Mouse (Mus musculus): ENCODE data around the gene Galntl6. TPM values are rescaled to one million over a fixed set of nuclear protein-coding genes. Genes with fewer than 3 reads are reported as not detected.

Gene Galntl6
- polyA plus RNA-seq (2012; rRNA removed), result not detected in 2 replicates

DNA sequence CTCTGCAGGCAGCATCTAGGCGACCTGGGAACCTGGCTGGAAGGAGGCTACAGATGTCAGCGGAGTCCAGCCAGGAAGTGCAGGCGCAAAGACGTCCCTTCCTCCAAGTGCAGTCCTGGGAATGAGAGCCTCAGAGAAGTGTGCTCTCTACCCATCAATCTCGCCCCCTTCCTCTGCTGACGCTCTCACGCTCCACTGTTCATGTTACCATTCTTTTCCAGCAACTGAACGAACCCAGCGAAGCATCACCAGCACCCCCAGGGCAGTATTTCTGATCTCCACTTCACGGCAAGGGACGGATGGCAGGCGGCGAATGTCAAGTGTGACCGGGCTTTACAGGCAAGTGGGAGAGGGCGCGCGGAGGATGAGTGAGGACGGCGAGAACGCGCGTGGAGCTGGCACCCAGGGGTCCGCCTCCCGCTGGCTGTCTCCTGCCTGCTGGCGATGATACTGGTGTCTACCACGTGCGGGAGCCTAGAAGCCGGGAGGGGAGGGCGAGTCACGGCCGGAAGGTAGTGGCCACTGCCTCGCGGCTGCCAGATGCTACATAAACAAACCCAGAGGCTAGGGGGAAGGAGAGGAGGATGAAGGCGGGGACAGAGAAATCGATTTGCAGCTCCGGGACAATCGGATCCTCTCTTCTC, at the start of gene Galntl6:
TSS of gene Galntl6 (minus strand) at position 445 of the 644 bp plus-strand sequence.
- Histone ChIP-seq H3K27me3 (ENCODE audit: control insufficient read depth, insufficient read depth, low read length) (no peaks in the 10 kb centered on the region; the same call in 1 of the 2 replicates), H3K27ac (ENCODE audit: insufficient read depth, low read length) (no peak within 1 kb of the TSS), H3K4me1 (ENCODE audit: control insufficient read depth, insufficient read depth, insufficient read length) (no peaks in the 10 kb centered on the region), H3K4me3 (ENCODE audit: extremely low read depth, insufficient read depth, insufficient read length) (no peak within 1 kb of the TSS), H3K36me3 (ENCODE audit: control insufficient read depth, insufficient read depth, low read length) (no peaks in the 10 kb centered on the region)
- 6% methylated on average over 37 of the region's 37 CpGs for WGBS
- DNase-seq (ENCODE audit: low read depth in 1 of 2, low spot score in 2 of 2), result no peak
- no peak for TF ChIP-seq CTCF (IDR thresholded peaks at IDR 0.05; ENCODE audit: extremely low read depth, insufficient read depth, insufficient read length, insufficient replicate concordance)
- TF ChIP-seq POLR2A (IDR thresholded peaks at IDR 0.05; ENCODE audit: low read depth, low read length), result no peak

DNA sequence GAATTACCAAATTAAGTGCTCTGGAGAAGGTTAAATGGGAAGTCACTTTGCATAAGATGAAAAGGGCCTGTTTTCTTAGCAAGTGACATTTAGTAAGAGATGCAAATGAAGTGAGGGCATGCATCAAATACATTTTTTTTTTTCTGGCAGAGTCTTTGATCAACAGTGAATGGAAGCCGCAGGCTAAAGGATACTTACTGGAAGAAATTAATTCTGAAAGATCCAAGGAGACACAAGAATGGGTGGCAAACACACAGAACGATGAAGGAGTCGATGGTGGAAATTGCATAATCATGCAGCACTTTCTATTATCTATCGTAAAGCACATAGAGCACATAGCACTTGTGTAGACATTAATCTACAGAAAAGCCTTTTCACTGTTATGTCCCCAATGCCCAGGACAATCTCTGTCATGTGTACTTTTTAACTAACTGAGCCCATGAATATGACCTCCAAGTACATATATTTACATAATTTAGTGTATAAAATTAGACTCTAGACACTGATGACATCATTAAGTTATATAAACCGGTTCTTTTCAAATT, 44.8 kb upstream of the Galntl6 start:
- H3K4me1 ChIP-seq (ENCODE audit: control insufficient read depth, insufficient read depth, insufficient read length), result no peaks in the 10 kb centered on the region
- WGBS, result 83% methylated on average over 5 of the region's 5 CpGs
- H3K27me3 ChIP-seq (ENCODE audit: control insufficient read depth, insufficient read depth, low read length), result no peaks in the 10 kb centered on the region
- H3K4me3 ChIP-seq (ENCODE audit: extremely low read depth, insufficient read depth, insufficient read length), result no peak overlapping the region
- no peaks in the 10 kb centered on the region for H3K36me3 ChIP-seq (ENCODE audit: control insufficient read depth, insufficient read depth, low read length)
- DNase-seq (ENCODE audit: low read depth in 1 of 2, low spot score in 2 of 2), result no peak
- no peak for TF ChIP-seq CTCF (IDR thresholded peaks at IDR 0.05; ENCODE audit: extremely low read depth, insufficient read depth, insufficient read length, insufficient replicate concordance)
- no peak for TF ChIP-seq POLR2A (IDR thresholded peaks at IDR 0.05; ENCODE audit: low read depth, low read length)
- no peak overlapping the region for H3K27ac ChIP-seq (ENCODE audit: insufficient read depth, low read length)

DNA sequence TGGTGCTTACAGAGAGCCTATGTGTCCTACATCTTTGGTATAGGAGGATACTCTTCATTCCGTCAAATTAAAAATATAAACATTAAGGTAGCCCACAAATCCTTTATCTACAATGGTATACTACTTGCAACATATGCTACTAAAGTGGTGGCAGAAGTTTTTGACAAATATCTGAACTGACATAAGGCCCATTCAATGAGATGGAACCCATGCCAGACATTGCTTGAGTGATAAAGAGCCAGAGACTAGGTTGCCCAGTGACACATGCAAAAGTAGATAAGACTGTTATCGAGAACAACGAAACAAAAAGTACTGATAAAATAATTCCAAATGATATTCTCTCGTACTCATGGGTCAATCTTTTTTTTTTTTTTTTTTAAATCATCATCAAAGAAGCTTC, 31.3 kb upstream of the Galntl6 start:
- TF ChIP-seq CTCF (IDR thresholded peaks at IDR 0.05; ENCODE audit: extremely low read depth, insufficient read depth, insufficient read length, insufficient replicate concordance), result no peak
- TF ChIP-seq POLR2A (IDR thresholded peaks at IDR 0.05; ENCODE audit: low read depth, low read length), result no peak
- Histone ChIP-seq H3K27ac (ENCODE audit: insufficient read depth, low read length) (no peak overlapping the region), H3K4me1 (ENCODE audit: control insufficient read depth, insufficient read depth, insufficient read length) (no peaks in the 10 kb centered on the region), H3K36me3 (ENCODE audit: control insufficient read depth, insufficient read depth, low read length) (no peaks in the 10 kb centered on the region), H3K27me3 (ENCODE audit: control insufficient read depth, insufficient read depth, low read length) (no peaks in the 10 kb centered on the region), H3K4me3 (ENCODE audit: extremely low read depth, insufficient read depth, insufficient read length) (no peak overlapping the region)
- DNase-seq (ENCODE audit: low read depth in 1 of 2, low spot score in 2 of 2), result no peak
- WGBS, result 89% methylated on average over 4 of the region's 4 CpGs

DNA sequence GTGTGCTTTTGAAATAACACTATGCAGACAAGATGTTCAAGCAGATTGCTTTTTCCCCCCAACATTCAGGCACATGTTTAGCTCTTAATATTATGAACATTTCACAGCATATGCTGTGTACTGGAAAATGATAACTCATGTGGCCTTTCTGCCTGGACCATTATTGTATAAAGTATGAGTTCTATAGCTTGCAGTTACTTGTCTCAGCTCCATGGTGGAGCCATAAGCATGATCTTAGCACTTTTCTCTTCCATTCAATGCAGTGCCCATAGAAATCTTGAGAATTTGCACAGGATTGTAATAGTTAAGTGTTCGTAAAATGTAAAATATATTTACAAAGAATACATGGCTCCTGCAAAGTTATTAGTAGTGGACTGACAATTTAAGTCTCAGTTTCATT, 18.6 kb upstream of the Galntl6 start:
- TF ChIP-seq CTCF (IDR thresholded peaks at IDR 0.05; ENCODE audit: extremely low read depth, insufficient read depth, insufficient read length, insufficient replicate concordance) (no peak), POLR2A (IDR thresholded peaks at IDR 0.05; ENCODE audit: low read depth, low read length) (no peak)
- WGBS, result 82% methylated on average over 1 of the region's 1 CpGs
- Histone ChIP-seq H3K4me3 (ENCODE audit: extremely low read depth, insufficient read depth, insufficient read length) (no peak overlapping the region), H3K36me3 (ENCODE audit: control insufficient read depth, insufficient read depth, low read length) (no peaks in the 10 kb centered on the region), H3K4me1 (ENCODE audit: control insufficient read depth, insufficient read depth, insufficient read length) (no peaks in the 10 kb centered on the region), H3K27me3 (ENCODE audit: control insufficient read depth, insufficient read depth, low read length) (no peaks in the 10 kb centered on the region), H3K27ac (ENCODE audit: insufficient read depth, low read length) (no peak overlapping the region)
- no peak for DNase-seq (ENCODE audit: low read depth in 1 of 2, low spot score in 2 of 2)

DNA sequence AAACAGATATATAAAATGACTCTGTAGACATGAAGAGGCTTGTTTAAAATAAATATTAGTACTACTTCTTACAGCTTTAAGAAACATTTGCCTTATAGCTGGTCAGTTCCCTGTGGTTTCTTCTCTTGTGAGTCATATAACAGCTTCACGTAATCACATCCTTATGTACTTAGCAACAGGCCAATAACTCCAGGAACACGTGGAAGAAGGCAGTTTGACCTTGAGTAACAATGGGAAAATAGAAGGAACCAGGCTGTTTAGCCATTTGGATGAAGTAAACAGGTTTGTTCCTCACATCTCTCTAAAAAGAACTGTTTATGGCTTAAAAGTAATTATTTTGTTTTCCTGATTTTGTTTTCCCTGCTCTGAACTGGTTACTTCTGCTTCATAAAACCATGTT, 2.7 kb upstream of the Galntl6 start:
- no peak overlapping the region for H3K27ac ChIP-seq (ENCODE audit: insufficient read depth, low read length)
- TF ChIP-seq POLR2A (IDR thresholded peaks at IDR 0.05; ENCODE audit: low read depth, low read length) (no peak), CTCF (IDR thresholded peaks at IDR 0.05; ENCODE audit: extremely low read depth, insufficient read depth, insufficient read length, insufficient replicate concordance) (no peak)
- DNase-seq (ENCODE audit: low read depth in 1 of 2, low spot score in 2 of 2), result no peak
- no peaks in the 10 kb centered on the region for H3K4me1 ChIP-seq (ENCODE audit: control insufficient read depth, insufficient read depth, insufficient read length)
- H3K27me3 ChIP-seq (ENCODE audit: control insufficient read depth, insufficient read depth, low read length), result no peaks in the 10 kb centered on the region; the same call in 1 of the 2 replicates
- 48% methylated on average over 2 of the region's 2 CpGs for WGBS
- H3K4me3 ChIP-seq (ENCODE audit: extremely low read depth, insufficient read depth, insufficient read length), result no peak overlapping the region
- no peaks in the 10 kb centered on the region for H3K36me3 ChIP-seq (ENCODE audit: control insufficient read depth, insufficient read depth, low read length)

DNA sequence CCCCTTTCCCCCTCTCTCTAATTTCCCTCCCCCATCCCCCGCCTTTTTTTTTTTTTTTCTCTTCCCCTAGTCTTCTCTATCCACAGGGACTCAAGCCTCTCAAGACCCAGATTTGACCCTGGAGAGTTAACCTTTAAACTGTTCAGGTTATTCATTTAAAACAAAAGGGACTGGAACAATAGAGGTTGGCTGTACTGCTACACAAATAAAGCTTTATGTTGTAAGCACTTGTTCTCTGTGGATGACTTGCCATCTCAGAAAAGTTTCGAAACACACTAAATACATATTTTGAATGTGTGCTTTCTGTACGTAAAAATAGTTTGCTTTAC, 1.2 kb upstream of the Galntl6 start:
- 61% methylated on average over 3 of the region's 3 CpGs for WGBS
- no peak overlapping the region for H3K27ac ChIP-seq (ENCODE audit: insufficient read depth, low read length)
- no peak for TF ChIP-seq CTCF (IDR thresholded peaks at IDR 0.05; ENCODE audit: extremely low read depth, insufficient read depth, insufficient read length, insufficient replicate concordance)
- TF ChIP-seq POLR2A (IDR thresholded peaks at IDR 0.05; ENCODE audit: low read depth, low read length), result no peak
- no peaks in the 10 kb centered on the region for H3K4me1 ChIP-seq (ENCODE audit: control insufficient read depth, insufficient read depth, insufficient read length)
- no peaks in the 10 kb centered on the region; the same call in 1 of the 2 replicates for H3K27me3 ChIP-seq (ENCODE audit: control insufficient read depth, insufficient read depth, low read length)
- no peak for DNase-seq (ENCODE audit: low read depth in 1 of 2, low spot score in 2 of 2)
- H3K36me3 ChIP-seq (ENCODE audit: control insufficient read depth, insufficient read depth, low read length), result no peaks in the 10 kb centered on the region
- no peak overlapping the region for H3K4me3 ChIP-seq (ENCODE audit: extremely low read depth, insufficient read depth, insufficient read length)
